Mouse (Mus musculus): Measurements from ENCODE around the gene 4933428M09Rik. TPM values are rescaled to one million over a fixed set of nuclear protein-coding genes. Genes with fewer than 3 reads are reported as not detected.
"Not testable (repeated sequence)": the region's sequence is repeated elsewhere in the genome, so short reads cannot be mapped to it uniquely, and the experiment has no call there.

Gene 4933428M09Rik
- not detected in 2 replicates for total RNA-seq (2021)
- long read RNA-seq: 0 reads

- DNase-seq: no peak
Observed at GRCm38 (mm10) chrX:139178928-139179327, at the start of gene 4933428M09Rik. Gene 4933428M09Rik, plus strand, starts transcription at chrX:139179228.

DNA sequence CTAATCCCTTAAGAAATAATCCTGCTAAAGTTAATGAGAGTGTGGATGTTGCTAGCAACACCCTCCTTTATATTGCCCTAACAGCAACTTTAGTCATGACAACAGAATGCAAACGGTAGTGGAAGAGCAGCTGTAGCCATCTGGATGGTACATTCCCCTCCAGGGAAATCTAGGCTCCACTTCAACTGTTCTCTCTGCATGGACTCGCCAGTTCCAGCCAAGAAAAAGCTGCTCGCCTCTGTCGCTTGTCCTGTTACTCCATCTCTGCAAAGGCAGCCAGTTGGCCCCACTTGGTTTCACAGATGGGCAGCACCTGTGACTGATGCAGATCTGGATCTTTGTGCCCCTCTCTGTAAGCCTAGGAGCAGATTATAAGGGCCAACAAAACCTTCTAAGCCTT is 45.0 kb upstream of the 4933428M09Rik start:
- no peak for DNase-seq

DNA sequence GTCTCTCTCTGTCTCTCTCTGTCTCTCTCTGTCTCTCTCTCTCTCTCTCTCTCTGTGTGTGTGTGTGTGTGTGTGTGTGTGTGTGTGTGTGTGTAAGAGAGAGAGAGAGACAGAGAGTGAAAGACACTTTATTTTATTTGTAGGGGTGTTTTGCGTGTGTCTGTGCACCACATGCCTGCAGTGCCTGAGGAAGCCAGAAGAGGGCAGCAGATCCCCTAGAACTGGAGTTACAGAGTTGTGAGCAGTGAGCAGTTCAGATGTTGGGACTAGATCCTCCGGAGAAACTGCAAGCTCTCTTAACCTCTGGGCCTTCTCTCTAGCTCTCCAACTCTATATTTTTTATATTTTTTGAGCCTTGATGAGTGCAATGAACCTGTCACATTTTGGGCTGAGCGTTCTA is 12.5 kb downstream of the 4933428M09Rik start:
- not testable (repeated sequence) for DNase-seq

GRCm38 (mm10) chrX:139194572-139195279 is 15.7 kb downstream of the 4933428M09Rik start:
- DNase-seq: no peak

GRCm38 (mm10) chrX:139209191-139209828 is 30.3 kb downstream of the 4933428M09Rik start:
- DNase-seq: not testable (repeated sequence)

GRCm38 (mm10) chrX:139209829-139210225 is 30.8 kb downstream of the 4933428M09Rik start, which contains the start of gene Mum1l1:
Gene Mum1l1, plus strand, starts transcription at chrX:139210042.
- peak; percentile 74 for DNase-seq

DNA sequence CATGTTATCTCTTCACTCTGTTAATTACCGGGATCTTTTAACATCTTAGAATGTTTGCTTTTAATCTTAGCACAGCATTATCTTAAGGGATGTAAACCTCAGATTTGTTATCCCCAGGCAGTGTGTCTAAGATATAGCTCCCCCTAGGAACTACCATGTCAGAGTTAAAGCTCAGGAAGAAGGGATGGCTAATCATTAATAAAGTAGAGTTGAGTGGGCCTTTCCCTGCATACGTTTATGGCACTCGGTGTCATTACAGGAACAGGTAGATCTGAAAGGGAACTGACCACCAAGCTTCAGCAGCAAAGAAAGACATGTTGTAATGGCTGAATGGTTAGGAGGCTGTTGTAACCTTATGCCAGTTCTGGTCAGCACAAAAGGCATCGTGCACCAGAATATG is 35.7 kb downstream of the 4933428M09Rik start:
- no peak for DNase-seq

DNA sequence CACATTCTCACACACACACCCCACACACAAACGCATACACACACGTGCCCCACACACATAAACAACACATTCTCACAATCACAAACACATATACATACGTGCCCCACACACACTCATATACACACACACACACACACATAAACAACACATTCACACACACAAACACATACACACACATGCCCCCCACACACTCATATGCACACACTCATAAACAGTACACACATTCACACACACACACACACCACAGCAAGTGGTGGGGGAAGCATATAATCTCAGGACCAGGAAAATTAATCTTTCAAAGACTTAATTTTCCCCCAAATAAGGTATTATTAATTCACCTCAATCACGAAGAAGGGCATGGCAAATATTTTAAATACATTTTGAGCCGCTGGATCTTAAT is 37.4 kb downstream of the 4933428M09Rik start:
- no peak for DNase-seq

DNA sequence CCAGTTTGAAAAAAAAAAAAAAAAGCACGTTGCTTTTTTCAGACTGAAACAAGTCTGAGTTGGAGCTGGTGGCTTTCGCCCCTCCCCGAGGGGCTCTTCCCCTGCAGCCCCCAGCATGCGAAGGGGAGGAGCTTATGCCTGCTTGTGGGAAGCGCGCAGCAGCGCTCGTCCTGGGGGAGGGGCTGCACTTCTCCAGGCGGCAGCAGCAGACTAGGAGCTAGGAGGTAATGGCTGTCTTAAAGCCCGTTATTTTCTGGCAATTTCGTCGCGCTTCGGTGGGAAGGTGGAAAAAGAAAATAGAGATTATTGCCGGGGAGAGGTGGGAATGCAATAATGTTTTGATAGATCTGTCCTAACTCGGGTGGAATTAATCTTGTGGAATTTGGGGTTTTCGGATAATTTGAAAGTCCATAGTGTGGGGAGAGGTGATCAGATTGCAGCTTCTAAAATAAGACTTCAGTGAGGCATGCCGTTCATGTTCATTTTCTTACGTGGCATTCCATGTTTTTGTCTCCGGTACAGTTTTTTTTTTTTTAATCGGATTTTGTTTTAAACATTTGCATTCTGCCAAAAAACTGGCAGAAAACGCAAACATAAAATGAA is 38.1 kb downstream of the 4933428M09Rik start:
- DNase-seq: peak; percentile 52

GRCm38 (mm10) chrX:139217776-139218175 is 38.7 kb downstream of the 4933428M09Rik start:
- DNase-seq: no peak

- peak; percentile 13 for DNase-seq
Observed at GRCm38 (mm10) chrX:139219017-139219416, 40.0 kb downstream of the 4933428M09Rik start.

DNA sequence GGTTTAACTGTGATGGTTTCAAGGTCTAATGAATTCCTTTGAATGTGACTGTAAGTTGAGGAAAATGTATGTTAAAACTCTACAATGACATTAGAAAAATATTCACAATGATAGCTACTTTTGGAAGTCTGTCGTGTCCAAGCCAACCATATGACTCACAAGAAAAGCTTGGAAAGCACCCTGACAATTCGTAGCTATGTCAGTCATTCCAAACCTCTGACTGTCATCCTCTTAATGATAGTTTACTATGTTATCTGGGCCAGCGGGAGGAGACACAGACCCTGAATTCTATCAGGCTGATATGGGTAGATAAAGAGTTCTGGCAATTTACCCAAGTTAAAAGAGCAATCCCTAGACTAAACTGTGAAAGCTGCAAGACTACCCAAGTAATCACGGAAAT is 41.8 kb downstream of the 4933428M09Rik start:
- no peak for DNase-seq

DNA sequence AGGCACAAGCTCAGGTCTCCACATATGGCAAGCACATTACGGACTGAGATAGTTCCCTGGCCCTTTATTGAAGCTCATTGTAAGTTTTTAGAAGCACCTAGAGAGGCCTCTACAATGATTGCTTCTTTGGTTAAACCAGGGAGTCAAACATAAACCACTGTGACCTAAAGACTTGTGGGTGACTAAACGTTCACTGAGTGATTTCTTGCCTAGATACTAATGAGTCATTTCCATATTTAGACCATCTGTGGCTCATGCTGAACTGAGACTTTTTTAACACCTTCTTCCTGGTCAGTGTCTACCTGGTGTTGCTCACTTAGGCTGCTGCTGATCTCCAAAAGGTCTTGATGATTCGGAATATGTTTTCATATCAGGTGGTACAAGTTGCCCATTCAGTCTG is 42.9 kb downstream of the 4933428M09Rik start:
- DNase-seq: no peak

Other genes starting within 250 kb of the 4933428M09Rik start
- not detected in 2 replicates for gene Serpina7, start 94.0 kb upstream of the 4933428M09Rik start, total RNA-seq (2021)
- not detected in 2 replicates for gene 4930513O06Rik, start 93.0 kb upstream of the 4933428M09Rik start, total RNA-seq (2021)
- 3.1 and 4.5 TPM in 2 replicates for gene Mum1l1, start 30.8 kb downstream of the 4933428M09Rik start, total RNA-seq (2021)
- gene Trap1a, start 154.5 kb downstream of the 4933428M09Rik start, total RNA-seq (2021): not detected in 2 replicates